In genomic region chr3:102757019-102757418, GRCm38 (mm10) we compare ENCODE assay signal across 24 mouse cellular contexts. TPM values are rescaled to one million over a fixed set of nuclear protein-coding genes. Genes with fewer than 3 reads are reported as not detected.
DNase-seq lines count a peak whose midpoint lies in the region; ATAC-seq and TF ChIP-seq lines count a peak whose summit lies in the region.
"Had no signal": no experiment of that assay in that cellular context is flagged by ENCODE, and none has a peak within 500 bp of the region (broad histone marks: within the 10 kb centered on the region; RNA-seq: fewer than 3 reads in every experiment).

No protein-coding gene starts in this region.

- H3K27ac ChIP-seq in heart, embryonic 12.5 days (ENCODE audit: poor library complexity, severe bottlenecking) = no peak overlapping the region; the same call in none of the 2 replicates
- peak overlapping the region; percentile 61 for H3K27ac ChIP-seq in layer of hippocampus, adult 2 months
- peak overlapping the region; percentile 94 for H3K27ac ChIP-seq in brown adipose tissue, adult 24 weeks (replicated peaks; ENCODE audit: low read depth, low read length)
- H3K27ac ChIP-seq: forebrain, embryonic 13.5 days; hindbrain, embryonic 12.5 days; kidney, embryonic 15.5 days; liver, embryonic 14.5 days; stomach, embryonic 15.5 days had no signal

- no peak overlapping the region for H3K9ac ChIP-seq in heart, embryonic 12.5 days
- H3K9ac ChIP-seq: forebrain, embryonic 13.5 days; hindbrain, embryonic 12.5 days; kidney, embryonic 15.5 days; liver, embryonic 14.5 days; stomach, embryonic 15.5 days had no signal

- WGBS in heart, embryonic 12.5 days = 49% methylated on average over 6 of the region's 6 CpGs

- no peak overlapping the region for H3K4me3 ChIP-seq in heart, embryonic 12.5 days
- no peak overlapping the region for H3K4me3 ChIP-seq in layer of hippocampus, adult 2 months
- H3K4me3 ChIP-seq in brown adipose tissue, adult 24 weeks (ENCODE audit: insufficient read depth, low read depth, low read length) = no peak overlapping the region
- H3K4me3 ChIP-seq: erythroblast, embryonic 14.5 days; forebrain, embryonic 13.5 days; hindbrain, embryonic 12.5 days; kidney, embryonic 15.5 days; stomach, embryonic 15.5 days had no signal

- H3K27me3 ChIP-seq in heart, embryonic 12.5 days (replicated peaks) = no peaks in the 10 kb centered on the region
- H3K27me3 ChIP-seq: forebrain, embryonic 13.5 days; hindbrain, embryonic 12.5 days; kidney, embryonic 15.5 days; stomach, embryonic 15.5 days had no signal

- peak; percentile 51 for ATAC-seq in heart, embryonic 12.5 days (ENCODE audit: insufficient number of reproducible peaks, low FRiP score)
- ATAC-seq: forebrain, embryonic 13.5 days had no signal

- H3K36me3 ChIP-seq in heart, embryonic 12.5 days = peaks cover 48% of the 10 kb centered on the region
- H3K36me3 ChIP-seq: kidney, embryonic 15.5 days had no signal

- peaks cover 45% of the 10 kb centered on the region for H3K4me1 ChIP-seq in heart, embryonic 12.5 days (replicated peaks)
- peaks cover 18% of the 10 kb centered on the region for H3K4me1 ChIP-seq in brown adipose tissue, adult 24 weeks (ENCODE audit: control insufficient read depth, insufficient read depth, insufficient read length, low read length)
- H3K4me1 ChIP-seq: forebrain, embryonic 13.5 days; kidney, embryonic 15.5 days had no signal

- intact Hi-C loops in heart, postnatal 25 days (cut with DNase I) = no loop called here

- TF ChIP-seq CTCF in layer of hippocampus, adult 2 months (conservative IDR thresholded peaks at IDR 0.05) = no peak

- no peaks in the 10 kb centered on the region for H3K9me3 ChIP-seq in heart, embryonic 12.5 days (replicated peaks)
- H3K9me3 ChIP-seq: forebrain, embryonic 13.5 days; hindbrain, embryonic 12.5 days; kidney, embryonic 15.5 days; stomach, embryonic 15.5 days had no signal

- H3K4me2 ChIP-seq in heart, embryonic 12.5 days = no peak overlapping the region
- H3K4me2 ChIP-seq: forebrain, embryonic 13.5 days; hindbrain, embryonic 12.5 days; kidney, embryonic 15.5 days; stomach, embryonic 15.5 days had no signal

- DNase-seq in heart, postnatal 25 days (ENCODE audit: low spot score) = no peak
- DNase-seq in layer of hippocampus, adult 2 months (ENCODE audit: low spot score in 2 of 2) = no peak
- DNase-seq in layer of hippocampus, adult 9-10 months (ENCODE audit: low spot score) = no peak
- peak; percentile 36 for DNase-seq in MN1 (ENCODE audit: low spot score)
- DNase-seq in right cerebral cortex, adult 18-20 months = no peak
- DNase-seq: adrenal gland, adult 2 months; cerebellum, adult 9-10 months; gastrocnemius, postnatal 25 days; kidney, postnatal 4 days; lung, postnatal 10 days; right cerebral cortex, postnatal 25 days had no signal

RNA-seq across cellular contexts. Expression of gene Tspan2, which starts 22.7 kb away (rescaled TPM):
- 36.0 and 37.0 TPM in 2 replicates for polyA plus RNA-seq in heart, embryonic 12.5 days (2016; fragmentation: Nextera tagmentation; extraction: Ambion mirVana)
- total RNA-seq in heart, postnatal 25 days (2021) = 10 to 100 TPM; 12.7 to 15.0 TPM
- total RNA-seq in layer of hippocampus, adult 2 months (2021) = 10 to 100 TPM; 70.5 to 76.2 TPM
- 3.5 and 4.5 TPM in 2 replicates for polyA plus RNA-seq in brown adipose tissue, adult 24 weeks (2012; ENCODE audit: insufficient read depth, insufficient read length, missing spikeins)
- polyA plus RNA-seq: erythroblast, embryonic 14.5 days had no signal

RNA-seq across cellular contexts. Expression of gene Tshb, which starts 25.5 kb away (rescaled TPM):
- 0.04 and 0.10 TPM in 2 replicates for polyA plus RNA-seq in heart, embryonic 12.5 days (2016; fragmentation: Nextera tagmentation; extraction: Ambion mirVana)
- not detected for total RNA-seq in heart, postnatal 25 days (2021)
- total RNA-seq in layer of hippocampus, adult 2 months (2021) = not detected
- not detected in 2 replicates for polyA plus RNA-seq in brown adipose tissue, adult 24 weeks (2012; ENCODE audit: insufficient read depth, insufficient read length, missing spikeins)
- total RNA-seq: adrenal gland, adult 2 months; common myeloid progenitor, adult 5-6 weeks; gastrocnemius, postnatal 25 days; layer of hippocampus, postnatal 14 days; megakaryocyte-erythroid progenitor cell, adult 5-6 weeks; midbrain, postnatal 0 days had no signal
- polyA plus RNA-seq: adrenal gland, adult 2 months; erythroblast, embryonic 14.5 days; limb, embryonic 14.5 days; liver, embryonic 14.5 days had no signal

Comparison
In these comparisons a context has a peak if more than half of its experiments do, and no peak if none do; other contexts are left out.
1. RNA of gene Tspan2, which starts 22.7 kb away (total RNA-seq): 70.5 to 76.2 TPM in layer of hippocampus, adult 2 months; 12.7 to 15.0 TPM in heart, postnatal 25 days; every median in the first group is over 4 times any median in the second.